Mouse (Mus musculus) ES-Bruce4 (cell line): ENCODE results near the gene Mrgpre.

Experiments used
- EP300 ChIP-seq: IDR thresholded peaks from 2 replicates; pipeline ENCODE4 v1.6.1; 2011; ENCODE audit warnings: low read depth, low read length; ENCODE audit not compliant: insufficient read depth
- POLR2A ChIP-seq: IDR thresholded peaks from one replicate; pipeline ENCODE4 v1.8.1; 2011; ENCODE audit warnings: low read length; ENCODE audit not compliant: insufficient read depth

- TF ChIP-seq POLR2A (no peak), EP300 (no peak)
These were observed 36.9 kb upstream of the Mrgpre start for GRCm38 (mm10) chr7:143821241-143821640.
